Mouse (Mus musculus) CH12.LX (cell line): ENCODE measurements around the gene Hdlbp.

Source experiments
- CHD1 ChIP-seq: IDR thresholded peaks from 2 replicates; pipeline ENCODE4 v1.6.1; 2012; ENCODE audit warnings: low read depth, low read length, improper control_type of control experiment, inconsistent platforms
- CTCF ChIP-seq, 2 experiments: IDR thresholded peaks in 1 of 2; conservative IDR thresholded peaks in 1 of 2; 2 replicates each; pipeline ENCODE4 v1.5.1; 2011 to 2012; ENCODE audit warnings: low read depth in 2 of 2, low read length in 2 of 2, improper control_type of control experiment in 1 of 2, inconsistent platforms in 1 of 2, mild to moderate bottlenecking in 1 of 2, moderate library complexity in 1 of 2
- GABPA ChIP-seq: IDR thresholded peaks from 2 replicates; pipeline ENCODE4 v1.6.1; 2012; ENCODE audit warnings: low read depth, low read length, improper control_type of control experiment, inconsistent platforms; ENCODE audit not compliant: insufficient replicate concordance
- POLR2A ChIP-seq: IDR thresholded peaks from 2 replicates; pipeline ENCODE4 v1.6.1; 2011; ENCODE audit warnings: low read depth, mild to moderate bottlenecking, improper control_type of control experiment, low read length
- UBTF ChIP-seq: IDR thresholded peaks from 2 replicates; pipeline ENCODE4 v1.6.1; 2012; ENCODE audit warnings: low read depth, mild to moderate bottlenecking, inconsistent platforms, low read length, improper control_type of control experiment, moderate library complexity

DNA sequence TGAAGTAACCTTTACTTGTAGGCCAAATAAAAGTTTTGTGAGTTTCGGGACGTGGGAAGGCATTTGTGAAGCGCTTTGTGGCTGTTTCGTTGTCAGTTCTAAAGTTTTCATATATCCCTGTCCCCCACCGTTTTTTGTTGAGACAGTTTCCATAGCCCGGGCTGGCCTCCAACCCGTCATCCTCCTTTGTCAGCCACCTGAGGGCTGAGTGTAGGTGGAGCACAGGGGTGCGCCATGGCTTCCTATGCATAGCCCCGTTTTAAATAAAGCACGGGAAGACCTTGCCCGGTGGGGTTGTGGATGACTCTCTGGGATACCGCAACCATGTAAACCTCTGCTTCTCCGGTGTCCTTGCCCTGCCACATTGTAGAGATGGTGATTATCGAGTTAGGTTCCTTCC lies 34.6 kb upstream of the Hdlbp start:
- TF ChIP-seq CTCF (conservative IDR thresholded peaks at IDR 0.05 in 1 of 2, IDR thresholded peaks at IDR 0.05 in 1 of 2; ENCODE audit: low read depth in 2 of 2, low read length in 2 of 2), result no peak
- TF ChIP-seq UBTF, result no peak
- TF ChIP-seq CHD1, result no peak
- no peak for TF ChIP-seq POLR2A
- TF ChIP-seq GABPA, result no peak
